Mouse (Mus musculus) megakaryocyte progenitor cell, adult 5-6 weeks (primary cell): ENCODE data around the gene Lrrtm1. TPM values are rescaled to one million over a fixed set of nuclear protein-coding genes. Genes with fewer than 3 reads are reported as not detected.
A peak's percentile ranks its signal among the peaks of the same experiment; 100 is the strongest.

Experiments used
- ATAC-seq: replicated peaks from 2 replicates; pipeline ENCODE4 v1.8.0; 2016; ENCODE audit warnings: mild to moderate bottlenecking, moderate TSS enrichment, inconsistent platforms; ENCODE audit not compliant: poor library complexity
- total RNA-seq, 2 experiments: library from RNA; stranded (forward) in 1 of 2; stranded (reverse) in 1 of 2; fragments of 157-497, 149-512 nt in 1 of 2; fragments of 200-1000 nt in 1 of 2; gene quantifications; 2 replicates each; pipeline versions ENCODE4 v1.2.3 to v1.2.4; 2015 to 2017

Gene Lrrtm1
- total RNA-seq (2015), result not detected in 2 replicates
- not detected in 2 replicates for total RNA-seq (2017)

- ATAC-seq, result 0 out of 2 replicates have a peak, but pooled peaks have one; percentile 31
These were observed at the start of gene Lrrtm1 for GRCm38 (mm10) chr6:77242601-77243406. Lrrtm1 (plus strand) TSS chr6:77242689.

- ATAC-seq, result no peak
These were observed 45.8 kb upstream of the Lrrtm1 start for GRCm38 (mm10) chr6:77196650-77197049.

GRCm38 (mm10) chr6:77199375-77199774 is 43.1 kb upstream of the Lrrtm1 start:
- ATAC-seq, result no peak

GRCm38 (mm10) chr6:77209183-77209582 is 33.3 kb upstream of the Lrrtm1 start:
- ATAC-seq, result no peak

GRCm38 (mm10) chr6:77209929-77210328 is 32.6 kb upstream of the Lrrtm1 start:
- no peak for ATAC-seq

- no peak for ATAC-seq
These were observed 28.6 kb upstream of the Lrrtm1 start for GRCm38 (mm10) chr6:77213757-77214409.

- ATAC-seq, result no peak
These were observed 27.2 kb upstream of the Lrrtm1 start for GRCm38 (mm10) chr6:77215322-77215721.

- no peak for ATAC-seq
These were observed 23.6 kb upstream of the Lrrtm1 start for GRCm38 (mm10) chr6:77218875-77219274.

- ATAC-seq, result no peak
These were observed 21.7 kb upstream of the Lrrtm1 start for GRCm38 (mm10) chr6:77220776-77221175.

- no peak for ATAC-seq
These were observed 19.4 kb upstream of the Lrrtm1 start for GRCm38 (mm10) chr6:77222849-77223638.

- ATAC-seq, result no peak
These were observed 2.1 kb upstream of the Lrrtm1 start for GRCm38 (mm10) chr6:77240426-77240825.

GRCm38 (mm10) chr6:77243541-77244231 is 1.2 kb downstream of the Lrrtm1 start:
- peak; percentile 9; the same call in 1 of the 2 replicates for ATAC-seq

- no peak for ATAC-seq
These were observed 11.0 kb downstream of the Lrrtm1 start for GRCm38 (mm10) chr6:77253480-77253879.

- no peak for ATAC-seq
These were observed 13.9 kb downstream of the Lrrtm1 start for GRCm38 (mm10) chr6:77256348-77256747.

GRCm38 (mm10) chr6:77257358-77258105 is 15.0 kb downstream of the Lrrtm1 start:
- ATAC-seq, result no peak

- ATAC-seq, result no peak
These were observed 22.7 kb downstream of the Lrrtm1 start for GRCm38 (mm10) chr6:77265163-77265562.

GRCm38 (mm10) chr6:77278794-77279193 is 36.3 kb downstream of the Lrrtm1 start:
- no peak for ATAC-seq

- ATAC-seq, result no peak
These were observed 43.8 kb downstream of the Lrrtm1 start for GRCm38 (mm10) chr6:77286317-77286716.

GRCm38 (mm10) chr6:77288402-77288801 is 45.9 kb downstream of the Lrrtm1 start:
- ATAC-seq, result no peak

GRCm38 (mm10) chr6:77291415-77291814 is 48.9 kb downstream of the Lrrtm1 start:
- ATAC-seq, result no peak
